Mouse (Mus musculus): Measurements from ENCODE around the gene Pnpla2. TPM values are rescaled to one million over a fixed set of nuclear protein-coding genes. Genes with fewer than 3 reads are reported as not detected.

Gene Pnpla2
- 449 TPM for polyA plus RNA-seq (2014; fragmentation: Illumina TruSeq; extraction: RNeasy Lipid Tissue Mini Kit (QIAGEN cat#74804); ENCODE audit: low read depth, low replicate concordance)

DNA sequence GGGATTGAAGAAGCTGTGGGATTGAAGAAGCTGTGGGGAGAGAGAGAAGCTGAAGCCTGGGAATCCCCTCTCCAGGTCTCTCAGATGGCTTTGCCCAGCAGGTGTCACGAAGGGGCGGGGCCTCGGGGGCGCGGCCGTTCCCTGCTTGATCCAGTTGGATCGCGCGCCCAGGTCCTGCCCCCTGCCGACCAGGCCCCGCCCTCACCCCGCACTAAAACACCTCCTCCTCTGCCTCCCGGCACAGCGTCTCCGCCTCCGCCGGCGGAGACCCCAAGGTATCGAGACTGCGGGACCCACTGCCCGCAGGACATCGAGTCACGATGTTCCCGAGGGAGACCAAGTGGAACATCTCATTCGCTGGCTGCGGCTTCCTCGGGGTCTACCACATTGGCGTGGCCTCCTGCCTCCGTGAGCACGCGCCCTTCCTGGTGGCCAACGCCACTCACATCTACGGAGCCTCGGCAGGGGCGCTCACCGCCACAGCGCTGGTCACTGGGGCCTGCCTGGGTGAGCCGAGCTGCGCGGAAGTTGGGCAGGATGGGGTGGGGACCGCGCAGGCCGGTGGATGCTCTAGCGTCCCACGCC is at the start of gene Pnpla2:
Gene Pnpla2, plus strand, starts transcription at position 232 of the 585 bp plus-strand sequence.

DNA sequence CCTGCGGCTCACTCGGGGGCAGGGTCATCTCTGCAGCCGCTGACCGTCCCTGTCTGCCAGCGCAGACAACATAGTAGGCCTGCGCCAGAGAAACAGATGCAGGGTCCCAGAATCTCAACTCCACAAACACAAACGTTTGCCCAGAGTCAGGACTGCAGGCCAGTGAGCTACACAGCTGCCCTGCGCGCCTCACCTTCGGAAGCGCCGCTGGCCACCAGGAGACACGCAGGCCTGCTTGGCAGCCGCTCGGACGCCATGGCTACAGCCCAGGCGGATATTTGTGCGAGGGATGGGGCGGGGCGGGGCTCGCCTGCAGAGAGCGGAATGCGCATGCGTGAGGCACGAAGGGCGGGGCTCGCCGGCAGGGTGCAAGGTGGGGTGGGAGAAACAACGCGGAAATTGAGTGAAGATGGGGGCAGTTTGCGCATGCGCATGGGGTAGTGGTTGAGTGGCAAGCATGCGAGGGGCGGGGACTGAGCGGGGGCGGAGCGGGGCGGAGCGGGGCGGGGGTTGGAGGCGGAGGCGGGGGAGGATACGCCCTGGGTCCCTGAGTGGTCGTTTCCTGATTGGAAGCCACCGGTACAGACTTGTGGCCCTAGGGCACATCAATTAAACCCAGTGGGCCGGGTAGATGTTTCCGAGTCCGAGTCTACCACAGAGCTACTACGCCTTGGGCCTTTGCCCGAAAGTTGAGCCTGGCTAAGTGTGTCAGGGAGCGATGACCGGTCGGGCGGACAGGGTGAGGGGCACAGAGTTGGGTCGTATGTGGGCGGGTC is 41.0 kb upstream of the Pnpla2 start, which contains the start of gene Gatd1:
Gene Gatd1, minus strand, starts transcription at position 328 of the 776 bp plus-strand sequence.

DNA sequence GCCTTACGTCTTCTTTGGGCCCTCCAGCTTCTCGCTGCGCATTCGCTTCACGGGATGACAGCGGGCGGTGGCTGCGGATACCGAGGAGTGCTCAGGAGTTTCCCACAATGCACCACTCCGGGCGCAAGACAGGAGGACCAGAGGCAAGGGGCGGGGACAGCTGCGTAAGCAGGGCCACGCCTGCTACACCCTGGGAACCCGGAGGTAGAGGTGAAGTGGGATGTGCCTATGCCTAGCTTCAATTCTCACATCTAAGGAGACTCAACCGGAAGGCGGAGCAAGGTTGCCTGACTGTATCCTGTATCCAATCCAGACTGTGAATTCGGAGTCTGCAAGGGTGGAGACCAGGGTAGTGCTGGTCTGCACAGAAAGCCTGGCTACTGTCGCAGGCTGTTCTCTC is 25.7 kb upstream of the Pnpla2 start, which contains the start of gene Cend1:
Gene Cend1, minus strand, starts transcription at position 182 of the 400 bp plus-strand sequence.

DNA sequence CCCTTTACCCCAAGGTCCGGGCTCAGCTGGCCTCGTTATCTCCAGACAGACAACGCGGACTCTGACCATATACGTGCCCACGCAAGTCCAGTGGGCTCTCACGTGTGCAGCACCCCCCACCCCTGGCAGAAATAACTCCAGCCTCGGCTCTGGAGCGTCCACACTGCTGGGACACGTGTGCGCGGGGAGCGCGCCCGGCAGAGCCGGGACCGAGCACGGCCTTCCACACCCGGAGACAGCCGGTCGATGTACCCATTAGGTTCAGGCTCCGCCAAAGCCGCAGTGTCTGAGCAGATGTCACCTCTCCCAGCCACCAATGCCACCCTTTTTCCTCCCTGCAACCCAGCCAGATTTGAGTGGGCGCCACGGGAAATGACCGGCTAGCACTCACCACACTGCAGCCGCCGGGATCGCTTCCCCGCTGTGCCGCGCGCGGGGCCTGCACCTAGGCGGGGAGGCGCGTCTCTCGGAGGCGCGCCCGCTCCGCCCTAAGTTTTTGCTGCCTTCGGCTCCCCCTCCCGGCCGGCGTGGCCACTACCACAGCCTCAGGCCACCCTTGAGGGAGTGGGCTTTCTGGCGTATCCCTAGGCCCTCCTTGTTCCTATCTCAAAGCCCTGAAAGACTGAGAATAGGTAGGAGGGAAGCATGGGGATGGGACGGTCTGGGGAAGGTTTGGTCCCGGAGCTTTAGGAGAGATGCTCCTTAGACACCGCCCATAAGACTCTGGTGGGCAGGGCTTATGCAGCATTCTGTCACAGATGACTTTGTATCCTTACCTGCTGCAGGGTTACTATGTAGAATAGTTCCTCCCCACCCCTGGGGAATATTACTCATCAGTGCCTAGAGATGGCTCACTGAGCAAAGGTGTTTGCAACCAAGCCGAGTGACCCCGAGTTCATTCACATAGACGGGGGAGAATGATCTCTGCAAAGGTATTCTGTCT is 17.5 kb upstream of the Pnpla2 start, which contains the start of gene Slc25a22:
Gene Slc25a22, minus strand, starts transcription at position 715 of the 943 bp plus-strand sequence.

DNA sequence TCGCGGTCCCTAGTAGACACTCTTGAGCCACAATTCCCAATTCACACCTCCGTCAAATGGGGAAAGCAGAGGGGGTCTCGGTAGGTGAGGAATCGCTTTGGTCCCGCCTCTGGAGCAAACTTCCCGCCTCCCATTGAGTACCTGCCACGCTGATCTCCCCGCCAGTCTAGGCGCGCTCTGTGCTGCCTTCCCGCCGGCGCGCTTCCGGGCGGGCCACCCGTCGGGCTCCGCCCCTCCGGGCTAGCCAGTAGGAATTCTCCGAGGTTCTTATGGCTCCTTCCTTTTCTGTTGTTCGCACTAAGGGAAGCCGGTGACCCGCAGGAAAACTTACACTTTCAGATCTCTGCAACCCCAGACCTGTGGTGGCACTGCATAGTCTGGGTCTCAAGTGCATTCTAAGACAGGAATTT is 11.2 kb upstream of the Pnpla2 start, which contains the start of gene Pidd1:
Gene Pidd1, minus strand, starts transcription at position 198 of the 410 bp plus-strand sequence.

DNA sequence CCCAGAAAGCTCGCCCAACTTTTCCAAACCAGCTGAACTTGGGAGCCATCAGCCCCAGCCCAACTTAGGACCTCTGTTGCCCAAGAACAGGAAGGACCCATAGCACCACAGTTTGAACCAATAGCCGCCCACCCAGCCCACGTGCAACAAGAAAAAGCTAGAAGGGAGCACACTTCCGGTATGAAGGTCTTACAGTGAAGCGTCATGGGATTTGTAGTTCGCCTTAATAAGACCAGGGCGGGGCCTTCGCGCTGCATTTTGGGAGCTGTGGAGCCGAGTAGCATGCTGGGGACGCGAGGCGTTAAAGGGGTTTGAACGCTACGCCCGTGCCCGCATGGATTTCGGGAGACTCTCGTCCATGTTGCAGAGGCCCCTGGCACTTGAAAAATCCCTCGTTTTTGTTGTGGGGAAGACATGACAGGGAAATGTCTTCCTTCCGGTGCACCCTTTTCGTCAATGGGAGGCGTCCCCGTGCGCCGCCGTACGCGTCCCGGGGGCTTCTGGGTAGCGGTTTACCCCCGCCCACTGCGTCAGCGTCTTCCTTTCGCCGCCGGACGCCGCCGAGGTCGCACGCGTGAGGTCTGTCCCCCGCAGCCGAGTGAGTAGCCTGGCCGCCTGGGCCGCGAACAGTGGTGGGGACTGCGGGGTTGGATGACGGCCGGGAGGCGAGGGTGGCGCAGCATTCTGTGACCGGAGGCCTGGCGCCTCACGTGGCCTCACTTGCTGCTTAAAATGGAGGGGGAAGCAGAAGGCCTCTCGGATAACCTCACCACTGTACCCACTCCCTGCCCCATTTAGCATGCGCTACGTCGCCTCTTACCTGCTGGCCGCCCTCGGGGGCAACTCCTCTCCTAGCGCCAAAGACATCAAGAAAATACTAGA is 7.6 kb upstream of the Pnpla2 start, which contains the start of gene Rplp2:
Gene Rplp2, plus strand, starts transcription at position 261 of the 882 bp plus-strand sequence.

DNA sequence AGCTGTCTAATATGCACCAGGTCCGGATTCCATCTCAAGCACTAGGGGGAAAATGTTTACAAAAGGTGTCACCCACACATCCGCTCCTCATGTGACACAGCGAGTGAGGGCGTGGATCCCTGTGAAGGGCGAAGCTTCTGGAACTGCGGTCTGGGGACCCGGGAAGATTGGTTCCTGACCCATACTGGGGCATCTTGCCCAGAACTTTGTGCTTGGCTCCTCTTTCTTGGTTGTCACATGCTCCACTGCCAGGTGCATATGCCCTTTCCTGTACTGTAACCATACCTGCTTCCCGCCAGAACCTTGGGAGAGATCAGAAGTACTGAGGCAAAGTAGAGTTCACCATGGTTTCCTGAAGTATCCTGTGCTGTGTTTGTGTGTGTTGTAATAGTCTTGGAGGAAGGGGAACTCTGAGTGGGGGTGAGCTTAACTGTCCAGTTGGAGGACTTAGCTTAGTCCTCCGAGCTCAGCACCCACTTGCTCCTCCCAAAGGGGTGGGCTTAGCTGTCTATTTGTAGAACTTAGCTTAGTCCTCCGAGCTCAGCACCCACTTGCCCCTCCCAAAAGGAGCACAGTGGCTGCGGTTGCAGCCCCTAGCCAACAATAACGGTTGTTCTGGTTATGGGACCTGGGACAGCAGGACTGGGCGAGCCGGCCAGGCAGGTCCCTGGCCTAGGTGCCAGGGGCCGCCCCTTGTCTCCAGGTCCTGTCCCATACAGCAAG is 5.6 kb downstream of the Pnpla2 start, which contains the start of gene Cracr2b:
Gene Cracr2b, plus strand, starts transcription at position 704 of the 723 bp plus-strand sequence.

DNA sequence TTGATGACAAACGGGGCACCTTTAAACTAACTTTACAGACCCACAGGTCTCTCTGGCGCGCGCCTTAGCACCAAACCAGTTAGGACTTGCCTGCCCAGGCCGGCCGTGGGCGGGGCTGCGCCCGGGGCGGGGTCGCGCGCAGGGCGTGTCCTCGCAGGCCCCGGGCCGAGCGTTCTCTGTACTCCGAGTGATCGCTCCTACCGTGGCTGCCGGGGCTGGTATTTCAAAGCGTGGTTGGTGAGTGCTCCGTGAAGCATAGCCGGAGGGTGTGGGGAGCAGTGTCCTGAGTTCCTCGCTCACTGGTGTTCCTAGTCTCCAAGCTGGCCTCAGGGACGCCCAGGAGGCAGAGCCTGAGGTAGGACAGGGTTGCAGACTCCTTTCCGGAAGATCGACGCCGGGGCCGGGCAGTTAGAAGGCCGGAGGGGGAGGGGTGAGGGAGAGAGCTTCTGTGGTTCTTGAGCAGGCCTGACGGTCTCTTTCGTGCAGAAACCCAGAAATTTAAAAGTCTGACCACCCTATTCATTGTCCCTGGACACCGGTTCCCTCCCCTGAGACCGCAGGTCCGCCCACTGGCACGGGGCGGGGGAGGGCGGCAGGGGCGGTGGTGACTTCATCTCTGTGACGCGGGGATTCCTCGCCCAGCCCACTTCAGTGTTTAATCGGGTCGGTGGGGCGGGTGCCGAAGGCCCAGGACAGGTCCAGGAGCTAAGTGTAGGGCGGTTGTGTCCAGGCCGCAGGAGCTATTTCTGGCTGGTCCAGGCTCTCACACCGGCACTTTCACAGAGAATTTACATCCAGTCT is 12.4 kb downstream of the Pnpla2 start, which contains the start of gene Cd151:
Gene Cd151, plus strand, starts transcription at position 163 of the 801 bp plus-strand sequence.

DNA sequence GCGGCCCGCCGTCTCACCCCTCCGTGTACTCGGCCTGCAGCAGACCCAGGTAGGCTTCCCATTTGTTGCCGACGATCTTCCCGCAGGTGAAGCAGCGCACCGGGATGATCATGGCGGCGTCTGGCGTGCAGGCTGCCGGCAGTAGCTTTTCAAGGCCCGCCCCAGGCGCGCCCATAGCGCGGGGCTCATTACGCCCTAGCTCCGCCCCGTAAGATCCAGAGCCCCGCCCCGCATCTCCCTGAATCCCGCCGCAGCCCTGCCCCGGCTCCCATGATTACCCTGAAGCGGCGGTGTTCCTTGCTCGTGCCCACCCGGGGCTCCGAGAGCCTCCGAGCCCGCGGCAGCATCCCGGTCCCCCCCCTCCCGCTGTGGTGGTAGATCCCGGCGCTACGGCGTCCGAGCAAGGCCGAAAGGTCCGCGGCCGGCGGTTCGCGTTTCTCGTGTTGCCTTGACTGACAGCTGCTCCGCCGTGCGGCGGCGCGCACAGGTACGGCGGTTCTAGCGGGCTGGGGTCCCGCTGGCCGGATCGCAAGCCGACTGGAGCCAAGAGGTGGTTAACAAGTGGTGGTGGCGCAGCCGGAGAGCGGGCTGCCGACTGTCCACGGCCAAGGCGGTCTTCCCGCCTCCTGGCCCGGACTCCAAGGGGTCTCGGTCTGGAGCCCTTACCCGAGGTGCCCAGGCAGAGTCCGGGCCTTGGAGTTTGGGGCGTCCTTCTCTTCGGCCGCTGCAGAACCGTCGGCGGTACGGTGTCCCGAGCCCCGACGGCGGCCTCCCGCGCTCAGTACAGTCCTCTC is 20.2 kb downstream of the Pnpla2 start, which contains the start of the genes Polr2l and Tspan4:
Gene Polr2l, minus strand, starts transcription at position 122 of the 794 bp plus-strand sequence.
Gene Tspan4, plus strand, starts transcription at position 230 of the 794 bp plus-strand sequence.

Other genes with a start within 250 kb of the Pnpla2 start
- gene Lmntd2, start 241.1 kb upstream of the Pnpla2 start, polyA plus RNA-seq (2014; fragmentation: Illumina TruSeq; extraction: RNeasy Lipid Tissue Mini Kit (QIAGEN cat#74804); ENCODE audit: low read depth, low replicate concordance), result not detected
- gene Rassf7, start 239.3 kb upstream of the Pnpla2 start, polyA plus RNA-seq (2014; fragmentation: Illumina TruSeq; extraction: RNeasy Lipid Tissue Mini Kit (QIAGEN cat#74804); ENCODE audit: low read depth, low replicate concordance), result 0.39 TPM
- 22.9 TPM for gene Phrf1, start 226.4 kb upstream of the Pnpla2 start, polyA plus RNA-seq (2014; fragmentation: Illumina TruSeq; extraction: RNeasy Lipid Tissue Mini Kit (QIAGEN cat#74804); ENCODE audit: low read depth, low replicate concordance)
- gene Irf7, start 188.7 kb upstream of the Pnpla2 start, polyA plus RNA-seq (2014; fragmentation: Illumina TruSeq; extraction: RNeasy Lipid Tissue Mini Kit (QIAGEN cat#74804); ENCODE audit: low read depth, low replicate concordance), result 10.7 TPM
- gene Cdhr5, start 178.4 kb upstream of the Pnpla2 start, polyA plus RNA-seq (2014; fragmentation: Illumina TruSeq; extraction: RNeasy Lipid Tissue Mini Kit (QIAGEN cat#74804); ENCODE audit: low read depth, low replicate concordance), result not detected
- gene Sct, start 176.1 kb upstream of the Pnpla2 start, polyA plus RNA-seq (2014; fragmentation: Illumina TruSeq; extraction: RNeasy Lipid Tissue Mini Kit (QIAGEN cat#74804); ENCODE audit: low read depth, low replicate concordance), result not detected
- gene Drd4, start 163.2 kb upstream of the Pnpla2 start, polyA plus RNA-seq (2014; fragmentation: Illumina TruSeq; extraction: RNeasy Lipid Tissue Mini Kit (QIAGEN cat#74804); ENCODE audit: low read depth, low replicate concordance), result not detected
- 17.7 TPM for gene Deaf1, start 127.5 kb upstream of the Pnpla2 start, polyA plus RNA-seq (2014; fragmentation: Illumina TruSeq; extraction: RNeasy Lipid Tissue Mini Kit (QIAGEN cat#74804); ENCODE audit: low read depth, low replicate concordance)
- 27.8 TPM for gene Tmem80, start 127.5 kb upstream of the Pnpla2 start, polyA plus RNA-seq (2014; fragmentation: Illumina TruSeq; extraction: RNeasy Lipid Tissue Mini Kit (QIAGEN cat#74804); ENCODE audit: low read depth, low replicate concordance)
- gene Eps8l2, start 116.3 kb upstream of the Pnpla2 start, polyA plus RNA-seq (2014; fragmentation: Illumina TruSeq; extraction: RNeasy Lipid Tissue Mini Kit (QIAGEN cat#74804); ENCODE audit: low read depth, low replicate concordance), result 4.6 TPM
- 127 TPM for gene Taldo1, start 63.0 kb upstream of the Pnpla2 start, polyA plus RNA-seq (2014; fragmentation: Illumina TruSeq; extraction: RNeasy Lipid Tissue Mini Kit (QIAGEN cat#74804); ENCODE audit: low read depth, low replicate concordance)
- 15.8 TPM for gene Gatd1, start 41.1 kb upstream of the Pnpla2 start, polyA plus RNA-seq (2014; fragmentation: Illumina TruSeq; extraction: RNeasy Lipid Tissue Mini Kit (QIAGEN cat#74804); ENCODE audit: low read depth, low replicate concordance)
- 2.8 TPM for gene Cend1, start 25.7 kb upstream of the Pnpla2 start, polyA plus RNA-seq (2014; fragmentation: Illumina TruSeq; extraction: RNeasy Lipid Tissue Mini Kit (QIAGEN cat#74804); ENCODE audit: low read depth, low replicate concordance)
- 48.3 TPM for gene Slc25a22, start 17.3 kb upstream of the Pnpla2 start, polyA plus RNA-seq (2014; fragmentation: Illumina TruSeq; extraction: RNeasy Lipid Tissue Mini Kit (QIAGEN cat#74804); ENCODE audit: low read depth, low replicate concordance)
- gene Pidd1, start 11.2 kb upstream of the Pnpla2 start, polyA plus RNA-seq (2014; fragmentation: Illumina TruSeq; extraction: RNeasy Lipid Tissue Mini Kit (QIAGEN cat#74804); ENCODE audit: low read depth, low replicate concordance), result 1.4 TPM
- 735 TPM for gene Rplp2, start 7.8 kb upstream of the Pnpla2 start, polyA plus RNA-seq (2014; fragmentation: Illumina TruSeq; extraction: RNeasy Lipid Tissue Mini Kit (QIAGEN cat#74804); ENCODE audit: low read depth, low replicate concordance)
- gene Cracr2b, start 5.9 kb downstream of the Pnpla2 start, polyA plus RNA-seq (2014; fragmentation: Illumina TruSeq; extraction: RNeasy Lipid Tissue Mini Kit (QIAGEN cat#74804); ENCODE audit: low read depth, low replicate concordance), result 35.1 TPM
- gene Cd151, start 12.2 kb downstream of the Pnpla2 start, polyA plus RNA-seq (2014; fragmentation: Illumina TruSeq; extraction: RNeasy Lipid Tissue Mini Kit (QIAGEN cat#74804); ENCODE audit: low read depth, low replicate concordance), result 248 TPM
- 55.2 TPM for gene Polr2l, start 19.9 kb downstream of the Pnpla2 start, polyA plus RNA-seq (2014; fragmentation: Illumina TruSeq; extraction: RNeasy Lipid Tissue Mini Kit (QIAGEN cat#74804); ENCODE audit: low read depth, low replicate concordance)
- 27.8 TPM for gene Tspan4, start 20.0 kb downstream of the Pnpla2 start, polyA plus RNA-seq (2014; fragmentation: Illumina TruSeq; extraction: RNeasy Lipid Tissue Mini Kit (QIAGEN cat#74804); ENCODE audit: low read depth, low replicate concordance)
- 27.4 TPM for gene Chid1, start 84.7 kb downstream of the Pnpla2 start, polyA plus RNA-seq (2014; fragmentation: Illumina TruSeq; extraction: RNeasy Lipid Tissue Mini Kit (QIAGEN cat#74804); ENCODE audit: low read depth, low replicate concordance)
- 33.0 TPM for gene Ap2a2, start 107.0 kb downstream of the Pnpla2 start, polyA plus RNA-seq (2014; fragmentation: Illumina TruSeq; extraction: RNeasy Lipid Tissue Mini Kit (QIAGEN cat#74804); ENCODE audit: low read depth, low replicate concordance)
- gene Muc6, start 200.1 kb downstream of the Pnpla2 start, polyA plus RNA-seq (2014; fragmentation: Illumina TruSeq; extraction: RNeasy Lipid Tissue Mini Kit (QIAGEN cat#74804); ENCODE audit: low read depth, low replicate concordance), result not detected
- gene Muc2, start 235.1 kb downstream of the Pnpla2 start, polyA plus RNA-seq (2014; fragmentation: Illumina TruSeq; extraction: RNeasy Lipid Tissue Mini Kit (QIAGEN cat#74804); ENCODE audit: low read depth, low replicate concordance), result not detected

Data from heart, adult 10 weeks (tissue).